Mouse (Mus musculus): ENCODE data around the gene Haus3. TPM values are rescaled to one million over a fixed set of nuclear protein-coding genes. Genes with fewer than 3 reads are reported as not detected.

Gene Haus3
- 8.0 and 12.4 TPM in 2 replicates for polyA plus RNA-seq (2012; rRNA removed)
- polyA plus RNA-seq (2014; fragmentation: Nextera tagmentation; extraction: Ambion mirVana) = 24.5 and 25.5 TPM in 2 replicates

DNA sequence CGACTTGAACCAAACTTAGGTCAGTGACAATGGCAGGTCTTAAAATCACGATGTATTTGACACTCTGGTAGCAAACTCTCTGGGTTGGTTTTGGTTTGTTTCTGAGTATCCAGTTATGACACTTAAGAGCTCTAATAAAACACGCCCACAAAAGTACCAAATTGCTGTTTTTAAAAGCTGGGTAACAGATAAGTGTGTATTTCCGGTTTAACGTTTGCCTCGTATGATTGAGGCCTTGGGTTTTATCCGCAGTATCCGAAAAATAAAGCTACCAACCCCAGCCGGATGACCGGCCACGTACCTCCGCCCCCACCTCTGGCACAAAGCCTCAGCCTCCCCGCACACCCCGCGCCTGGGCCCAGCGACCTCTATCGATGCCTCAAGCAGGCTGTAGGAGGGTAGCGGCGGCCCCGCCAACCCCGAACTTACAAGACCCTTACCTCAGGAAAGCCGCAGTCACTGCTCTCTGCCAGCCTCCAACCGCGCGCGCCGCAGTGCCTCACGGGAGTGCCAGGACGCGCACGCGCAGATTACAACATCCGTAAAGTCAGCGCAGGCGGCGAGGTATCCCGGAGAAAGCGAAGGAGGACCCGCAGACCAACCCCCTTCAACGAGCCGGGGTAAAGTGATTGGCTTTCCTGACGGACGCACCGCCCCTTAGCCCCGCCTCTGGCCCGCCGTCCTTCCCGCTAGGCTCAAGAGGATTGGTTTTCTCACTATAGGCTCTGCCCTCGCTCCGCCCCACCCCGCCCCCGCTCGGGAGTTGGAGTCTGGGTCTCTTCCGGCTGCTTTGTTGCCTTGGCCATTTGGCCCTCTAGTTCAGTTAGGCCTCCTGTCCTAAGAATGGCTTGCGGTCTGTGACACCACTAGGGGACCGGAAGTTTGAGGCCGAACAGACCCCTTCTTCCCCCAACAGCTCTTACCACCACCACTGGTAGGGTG is at the start of gene Haus3, which contains the start of gene Poln:
Haus3 (minus strand) TSS at position 578 of the 942 bp plus-strand sequence.
Poln (minus strand) TSS at position 499 of the 942 bp plus-strand sequence.
- no peaks in the 10 kb centered on the region for H3K27me3 ChIP-seq (ENCODE audit: control insufficient read depth, insufficient read depth, low read length)
- peak; percentile 71; the same call in 1 of the 2 replicates for TF ChIP-seq POLR2A (IDR thresholded peaks at IDR 0.05; ENCODE audit: borderline replicate concordance, extremely low read depth, insufficient read depth, insufficient read length)
- H3K9ac ChIP-seq (ENCODE audit: low read depth, low read length, severe bottlenecking) = peak within 1 kb of the TSS; percentile 76
- H3K4me2 ChIP-seq (replicated peaks; ENCODE audit: low read depth, low read length, severe bottlenecking) = peak within 1 kb of the TSS; percentile 56
- H3K27ac ChIP-seq (replicated peaks; ENCODE audit: low read depth, low read length) = peak within 1 kb of the TSS; percentile 84
- H3K9me3 ChIP-seq (ENCODE audit: control insufficient read depth, low read length) = no peaks in the 10 kb centered on the region
- peaks cover 9% of the 10 kb centered on the region; the same call in 1 of the 2 replicates for H3K4me1 ChIP-seq (ENCODE audit: control insufficient read depth, insufficient read depth, low read length)
- H3K4me3 ChIP-seq (replicated peaks; ENCODE audit: low read length) = peak within 1 kb of the TSS; percentile 71
- under 1% methylated on average over 57 of the region's 57 CpGs for WGBS
- ATAC-seq (ENCODE audit: low FRiP score, low read depth) (peak; percentile 100), DNase-seq (ENCODE audit: low spot score) (peak; percentile 99)
- H3K36me3 ChIP-seq (ENCODE audit: control insufficient read depth, insufficient read depth, low read length) = peaks cover 19% of the 10 kb centered on the region

DNA sequence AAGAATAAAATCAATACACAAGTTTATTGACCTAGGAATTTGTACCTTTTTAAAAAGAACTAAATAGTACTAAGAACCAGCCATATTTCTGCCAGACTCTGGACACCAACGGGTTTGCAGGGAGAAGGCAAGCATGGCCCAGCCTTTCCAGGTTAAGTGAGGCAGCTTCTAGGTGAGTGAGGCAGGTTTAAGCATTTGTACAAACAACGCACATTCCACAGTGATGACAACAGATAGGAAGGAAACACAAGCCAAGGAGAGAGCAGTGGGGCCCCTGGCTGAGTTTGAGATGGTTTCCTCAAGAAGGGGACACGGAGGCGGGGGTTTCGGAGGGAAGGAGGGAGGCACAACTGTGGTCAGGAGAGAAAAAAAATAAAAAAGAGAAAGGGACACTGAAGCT is 49.3 kb upstream of the Haus3 start:
- no peak for TF ChIP-seq POLR2A (IDR thresholded peaks at IDR 0.05; ENCODE audit: borderline replicate concordance, extremely low read depth, insufficient read depth, insufficient read length)
- no peak overlapping the region for H3K4me3 ChIP-seq (replicated peaks; ENCODE audit: low read length)
- H3K27me3 ChIP-seq (ENCODE audit: control insufficient read depth, insufficient read depth, low read length) = no peaks in the 10 kb centered on the region
- WGBS = 71% methylated on average over 5 of the region's 5 CpGs
- H3K4me2 ChIP-seq (replicated peaks; ENCODE audit: low read depth, low read length, severe bottlenecking) = no peak overlapping the region
- ATAC-seq (ENCODE audit: low FRiP score, low read depth) = no peak
- H3K27ac ChIP-seq (replicated peaks; ENCODE audit: low read depth, low read length) = no peak overlapping the region
- DNase-seq (ENCODE audit: low spot score) = no peak
- no peaks in the 10 kb centered on the region for H3K4me1 ChIP-seq (ENCODE audit: control insufficient read depth, insufficient read depth, low read length)
- H3K36me3 ChIP-seq (ENCODE audit: control insufficient read depth, insufficient read depth, low read length) = no peaks in the 10 kb centered on the region
- no peaks in the 10 kb centered on the region for H3K9me3 ChIP-seq (ENCODE audit: control insufficient read depth, low read length)
- no peak overlapping the region for H3K9ac ChIP-seq (ENCODE audit: low read depth, low read length, severe bottlenecking)

DNA sequence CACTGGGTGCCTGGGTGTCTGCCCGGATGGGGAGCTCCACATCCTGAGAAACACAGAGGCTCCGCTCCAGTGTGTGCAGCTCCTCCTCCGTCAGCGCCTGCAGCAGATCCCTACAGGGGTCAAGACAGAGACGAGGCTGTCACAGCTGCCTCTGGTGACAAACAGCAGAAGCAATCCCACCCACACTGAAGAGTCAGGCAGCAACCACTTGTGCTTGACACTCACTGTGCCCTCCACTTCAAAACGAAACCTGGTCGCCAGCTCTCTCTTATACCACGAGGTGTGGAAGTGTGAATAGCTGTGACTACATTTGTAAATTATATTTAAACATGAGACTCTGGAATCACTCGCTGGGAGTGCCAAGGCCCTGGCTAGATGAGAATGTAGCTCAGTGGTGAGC is 48.4 kb upstream of the Haus3 start:
- ATAC-seq (ENCODE audit: low FRiP score, low read depth) (peak; percentile 41; the same call in 1 of the 2 replicates), DNase-seq (ENCODE audit: low spot score) (no peak)
- Histone ChIP-seq H3K36me3 (ENCODE audit: control insufficient read depth, insufficient read depth, low read length) (no peaks in the 10 kb centered on the region), H3K27me3 (ENCODE audit: control insufficient read depth, insufficient read depth, low read length) (no peaks in the 10 kb centered on the region), H3K9me3 (ENCODE audit: control insufficient read depth, low read length) (no peaks in the 10 kb centered on the region), H3K27ac (replicated peaks; ENCODE audit: low read depth, low read length) (no peak overlapping the region), H3K4me3 (replicated peaks; ENCODE audit: low read length) (no peak overlapping the region), H3K9ac (ENCODE audit: low read depth, low read length, severe bottlenecking) (no peak overlapping the region), H3K4me1 (ENCODE audit: control insufficient read depth, insufficient read depth, low read length) (no peaks in the 10 kb centered on the region), H3K4me2 (replicated peaks; ENCODE audit: low read depth, low read length, severe bottlenecking) (no peak overlapping the region)
- no peak for TF ChIP-seq POLR2A (IDR thresholded peaks at IDR 0.05; ENCODE audit: borderline replicate concordance, extremely low read depth, insufficient read depth, insufficient read length)
- 45% methylated on average over 9 of the region's 9 CpGs for WGBS

DNA sequence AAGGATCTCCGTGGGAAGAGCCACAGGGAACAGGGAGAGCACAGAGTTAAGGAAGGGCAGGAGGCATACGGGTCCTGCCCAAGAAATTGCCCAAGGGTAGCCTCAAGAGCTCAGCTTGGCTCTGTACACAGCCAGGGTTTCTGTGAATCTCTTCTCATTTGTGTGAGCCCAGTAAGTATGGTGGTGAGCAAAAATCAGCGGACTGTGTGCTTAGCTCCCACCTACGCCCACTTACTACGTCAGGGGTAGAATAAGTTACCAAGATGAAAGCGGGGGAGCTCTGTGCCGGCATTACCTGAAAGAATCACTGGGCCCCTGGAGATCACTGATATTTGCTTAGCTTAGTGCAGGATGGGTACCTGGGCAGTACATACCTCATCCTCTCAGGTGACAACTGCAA is 46.7 kb upstream of the Haus3 start:
- no peak for TF ChIP-seq POLR2A (IDR thresholded peaks at IDR 0.05; ENCODE audit: borderline replicate concordance, extremely low read depth, insufficient read depth, insufficient read length)
- H3K27me3 ChIP-seq (ENCODE audit: control insufficient read depth, insufficient read depth, low read length) = no peaks in the 10 kb centered on the region
- no peak overlapping the region for H3K9ac ChIP-seq (ENCODE audit: low read depth, low read length, severe bottlenecking)
- no peak for ATAC-seq (ENCODE audit: low FRiP score, low read depth)
- H3K9me3 ChIP-seq (ENCODE audit: control insufficient read depth, low read length) = no peaks in the 10 kb centered on the region
- no peaks in the 10 kb centered on the region for H3K36me3 ChIP-seq (ENCODE audit: control insufficient read depth, insufficient read depth, low read length)
- no peaks in the 10 kb centered on the region for H3K4me1 ChIP-seq (ENCODE audit: control insufficient read depth, insufficient read depth, low read length)
- H3K4me2 ChIP-seq (replicated peaks; ENCODE audit: low read depth, low read length, severe bottlenecking) = no peak overlapping the region
- H3K27ac ChIP-seq (replicated peaks; ENCODE audit: low read depth, low read length) = no peak overlapping the region
- DNase-seq (ENCODE audit: low spot score) = no peak
- WGBS = 85% methylated on average over 7 of the region's 7 CpGs
- H3K4me3 ChIP-seq (replicated peaks; ENCODE audit: low read length) = no peak overlapping the region

DNA sequence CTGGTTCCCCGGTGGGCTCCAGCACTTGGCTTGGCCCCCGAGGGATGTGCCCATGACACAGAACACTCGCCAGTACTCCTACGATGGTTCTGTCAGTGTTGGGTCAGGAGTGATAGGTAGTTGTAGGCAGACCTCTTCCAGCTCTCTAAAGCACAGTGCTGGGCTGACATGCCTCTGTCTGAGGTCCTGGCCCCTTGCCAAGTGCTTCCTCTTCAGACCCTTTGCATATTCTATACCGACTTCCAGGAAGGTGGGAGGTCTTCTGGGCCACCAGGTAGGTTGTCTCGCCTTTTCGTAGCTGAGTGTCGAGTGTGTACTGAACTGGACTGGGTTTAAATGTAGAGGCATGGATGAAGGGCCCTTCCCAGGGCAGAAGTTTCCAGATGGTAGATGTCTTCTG is 44.3 kb upstream of the Haus3 start:
- no peaks in the 10 kb centered on the region for H3K9me3 ChIP-seq (ENCODE audit: control insufficient read depth, low read length)
- H3K9ac ChIP-seq (ENCODE audit: low read depth, low read length, severe bottlenecking) = no peak overlapping the region
- no peak for TF ChIP-seq POLR2A (IDR thresholded peaks at IDR 0.05; ENCODE audit: borderline replicate concordance, extremely low read depth, insufficient read depth, insufficient read length)
- 68% methylated on average over 8 of the region's 8 CpGs for WGBS
- DNase-seq (ENCODE audit: low spot score) (no peak), ATAC-seq (ENCODE audit: low FRiP score, low read depth) (no peak)
- no peaks in the 10 kb centered on the region for H3K36me3 ChIP-seq (ENCODE audit: control insufficient read depth, insufficient read depth, low read length)
- H3K27ac ChIP-seq (replicated peaks; ENCODE audit: low read depth, low read length) = no peak overlapping the region
- H3K4me3 ChIP-seq (replicated peaks; ENCODE audit: low read length) = no peak overlapping the region
- H3K4me2 ChIP-seq (replicated peaks; ENCODE audit: low read depth, low read length, severe bottlenecking) = no peak overlapping the region
- no peaks in the 10 kb centered on the region for H3K4me1 ChIP-seq (ENCODE audit: control insufficient read depth, insufficient read depth, low read length)
- H3K27me3 ChIP-seq (ENCODE audit: control insufficient read depth, insufficient read depth, low read length) = no peaks in the 10 kb centered on the region

All from limb, embryonic 14.5 days (tissue).